Mouse (Mus musculus) layer of hippocampus, adult 9-10 months (tissue): ENCODE measurements at regions not wholly inside any gene's neighbourhood (a gene's known extent, or its start where the extent isn't known, plus 50 kb on each side); places are given as distances from the start of the nearest gene placed in this dataset.

Experiments used
- DNase-seq: peaks from one replicate; pipeline ENCODE4 v3.0.0; 2022; ENCODE audit warnings: low spot score

DNA sequence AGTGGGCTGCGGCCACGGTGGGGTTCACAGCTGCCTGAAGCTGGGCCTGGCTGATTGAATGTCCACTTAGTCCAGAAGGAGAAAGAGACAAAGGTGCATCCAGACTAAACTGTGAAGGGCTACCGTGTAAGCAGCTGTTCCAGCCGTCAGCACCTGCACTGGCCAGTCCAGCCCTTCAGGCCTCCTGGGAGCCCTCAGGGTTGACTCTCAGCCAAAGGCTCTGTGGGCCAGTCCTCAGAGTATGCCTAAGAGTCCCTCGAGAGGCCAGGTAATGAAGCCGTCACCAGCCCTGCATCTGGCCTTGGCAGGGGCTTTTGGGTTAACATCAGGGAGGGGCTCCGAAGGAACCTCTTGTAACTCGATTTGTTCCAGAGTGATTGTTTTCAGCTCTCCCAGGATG, 187.4 kb downstream of the Gpd2 start:
- no peak for DNase-seq

GRCm38 (mm10) chr2:57425439-57425838, 188.0 kb downstream of the Gpd2 start:
- no peak for DNase-seq

DNA sequence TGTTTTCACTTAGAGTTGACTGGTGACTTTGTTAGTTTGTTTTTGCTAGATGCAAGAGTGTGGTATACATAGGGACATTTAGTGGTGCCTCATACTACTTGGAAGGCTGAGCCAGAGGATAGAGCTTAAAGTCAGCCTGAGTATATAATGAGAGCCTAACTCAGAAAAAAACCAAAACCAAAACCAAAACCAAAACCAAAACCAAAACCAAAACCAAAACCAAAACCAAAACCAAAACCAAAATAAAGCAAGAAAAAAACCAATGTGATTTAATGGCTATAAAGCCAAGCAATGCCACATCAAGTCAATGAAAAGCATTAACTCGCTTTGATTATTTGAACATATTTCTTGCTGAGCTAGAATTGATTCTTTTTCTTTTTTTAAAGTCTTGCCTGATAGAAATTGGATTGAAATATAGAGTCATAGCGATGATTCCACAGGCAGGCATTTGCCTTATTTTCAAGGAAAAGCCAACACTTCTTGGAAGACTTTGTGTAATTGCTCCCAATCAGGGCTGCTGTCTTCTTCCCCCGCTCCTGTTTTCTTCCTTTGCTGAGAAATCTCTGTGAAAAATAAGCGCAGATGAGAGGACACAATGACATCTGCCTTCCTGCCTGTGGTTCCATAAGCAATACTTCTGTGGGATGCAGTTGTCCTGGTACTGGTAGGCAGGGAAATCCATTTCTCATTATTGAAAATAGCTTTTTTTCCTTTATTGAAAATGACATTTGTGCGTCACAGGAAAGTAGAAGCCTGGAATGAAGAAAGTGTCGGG, 213.7 kb downstream of the Gpd2 start:
- peak; percentile 30 for DNase-seq

DNA sequence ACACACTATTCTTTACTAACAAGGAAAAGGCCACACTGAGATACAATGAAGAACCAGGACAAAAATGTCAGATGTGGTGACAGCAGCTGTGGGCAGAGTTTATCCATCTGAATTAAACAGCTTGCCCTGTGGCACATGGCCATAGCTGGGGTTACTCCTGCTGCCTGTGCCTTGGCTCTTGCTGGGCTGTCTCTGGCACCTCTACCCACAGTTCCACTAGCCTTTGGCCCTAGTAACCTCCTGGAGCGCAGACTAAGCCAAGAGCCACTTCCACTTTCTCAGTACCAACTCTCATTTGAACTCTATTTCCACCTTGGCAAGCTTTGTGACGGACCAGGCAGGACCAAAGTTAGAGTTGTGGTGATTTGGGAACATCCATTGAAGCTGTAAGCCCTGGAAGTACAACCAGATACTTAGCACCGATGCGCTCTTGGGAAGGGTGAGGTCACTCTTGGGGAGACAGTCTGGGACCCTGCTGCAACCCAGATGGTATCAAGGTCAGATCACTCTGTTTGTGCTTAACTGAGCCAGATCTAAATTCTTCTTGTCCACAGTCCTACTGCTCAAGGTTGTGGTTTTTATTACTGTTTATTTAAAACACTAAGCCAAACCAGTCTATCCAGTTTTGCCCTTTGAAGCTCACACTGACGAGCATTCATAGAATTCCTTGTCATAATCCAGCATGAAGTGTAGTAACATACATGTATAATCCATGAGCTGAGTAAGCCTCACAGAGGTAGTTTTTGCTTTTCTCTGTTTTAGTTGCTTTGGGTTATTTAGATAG, 216.7 kb downstream of the Gpd2 start:
- DNase-seq: no peak

DNA sequence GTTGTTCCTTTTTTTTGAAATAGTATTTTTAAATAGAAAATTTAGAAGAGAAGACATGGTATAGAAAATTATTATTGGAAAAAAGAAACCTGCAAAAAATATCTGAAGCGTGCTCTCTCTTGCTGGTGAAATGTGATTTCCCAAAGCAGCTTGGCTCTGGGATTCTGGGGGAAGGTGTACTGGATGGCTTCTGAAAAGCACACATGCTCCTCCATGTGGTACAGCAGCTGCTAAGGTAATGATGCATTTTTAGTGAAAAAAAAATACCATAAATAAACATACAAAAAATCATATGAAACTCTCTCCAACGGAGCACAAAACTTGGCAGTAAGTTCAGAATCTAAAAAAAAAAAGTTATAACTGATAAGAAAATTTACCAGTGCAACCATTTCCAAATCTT, 222.5 kb downstream of the Gpd2 start:
- DNase-seq: peak; percentile 38

GRCm38 (mm10) chr2:57473873-57474272, 236.4 kb downstream of the Gpd2 start:
- DNase-seq: no peak

GRCm38 (mm10) chr2:57492116-57492515, 254.7 kb downstream of the Gpd2 start:
- DNase-seq: no peak

DNA sequence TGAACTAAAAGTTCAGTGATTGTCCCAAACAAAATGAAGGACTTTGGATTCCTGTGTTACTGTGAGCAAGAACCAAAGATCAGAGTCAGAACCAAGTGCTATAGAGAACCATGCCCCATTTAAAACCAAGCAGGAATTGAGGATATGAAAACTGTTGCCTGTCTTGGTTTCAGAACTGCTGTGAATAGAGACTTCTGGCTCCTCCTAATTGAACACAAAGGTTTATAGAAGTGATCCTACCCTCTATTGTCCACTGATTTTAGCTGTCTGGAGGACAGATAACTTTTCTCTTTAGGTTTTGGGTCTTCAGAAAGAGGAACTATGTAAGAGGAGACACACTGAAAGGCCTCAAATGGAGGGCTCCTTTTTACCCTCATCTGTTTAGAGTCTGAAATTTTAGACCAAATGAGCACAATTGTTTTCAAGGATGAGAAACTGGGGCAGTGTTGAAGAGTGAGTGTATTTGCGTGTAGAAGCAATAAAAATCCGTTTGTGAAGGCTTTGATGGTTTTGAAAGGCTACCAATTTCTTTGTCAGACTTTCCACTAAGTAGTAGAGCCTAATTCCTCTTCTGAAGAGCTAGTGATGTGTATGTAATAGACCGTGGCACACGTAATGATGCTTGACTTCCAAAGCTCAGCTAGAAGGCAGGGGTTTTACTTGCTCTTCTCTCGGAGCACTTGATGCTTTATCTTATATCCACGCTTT, 255.6 kb downstream of the Gpd2 start:
- DNase-seq: no peak

DNA sequence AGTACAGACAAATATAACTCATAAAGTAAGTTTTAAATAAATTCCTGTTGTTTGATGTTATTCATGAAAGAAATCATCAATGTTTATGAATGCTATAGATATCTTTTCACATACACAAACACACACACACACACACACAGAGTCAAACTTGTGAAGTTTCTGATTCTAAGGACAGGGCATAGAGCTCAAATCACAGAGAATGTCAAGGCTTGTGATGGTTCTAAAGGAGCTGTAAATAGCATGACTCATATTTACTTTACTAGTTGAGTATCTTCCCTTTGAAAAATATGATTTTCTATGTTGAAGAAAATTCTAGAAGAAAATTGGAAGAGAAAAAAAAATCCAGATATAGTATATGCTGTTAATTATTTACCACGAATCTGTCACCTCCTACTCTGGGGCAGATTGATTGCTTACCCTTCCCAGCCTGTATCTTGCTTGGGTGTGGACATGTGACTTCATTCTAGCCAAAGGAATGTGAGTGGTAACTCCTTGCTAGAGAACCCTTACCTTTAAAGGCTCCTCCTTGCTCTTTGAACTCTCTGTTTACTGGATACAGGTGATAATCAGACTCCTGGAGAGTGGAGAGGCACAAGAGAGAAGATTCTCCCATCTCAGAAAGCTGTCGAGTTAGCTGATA, 259.0 kb downstream of the Gpd2 start:
- DNase-seq: no peak

- DNase-seq: no peak
These were observed 260.5 kb downstream of the Gpd2 start for GRCm38 (mm10) chr2:57497933-57498332.

- no peak for DNase-seq
These were observed 267.2 kb downstream of the Gpd2 start for GRCm38 (mm10) chr2:57504678-57505077.

DNA sequence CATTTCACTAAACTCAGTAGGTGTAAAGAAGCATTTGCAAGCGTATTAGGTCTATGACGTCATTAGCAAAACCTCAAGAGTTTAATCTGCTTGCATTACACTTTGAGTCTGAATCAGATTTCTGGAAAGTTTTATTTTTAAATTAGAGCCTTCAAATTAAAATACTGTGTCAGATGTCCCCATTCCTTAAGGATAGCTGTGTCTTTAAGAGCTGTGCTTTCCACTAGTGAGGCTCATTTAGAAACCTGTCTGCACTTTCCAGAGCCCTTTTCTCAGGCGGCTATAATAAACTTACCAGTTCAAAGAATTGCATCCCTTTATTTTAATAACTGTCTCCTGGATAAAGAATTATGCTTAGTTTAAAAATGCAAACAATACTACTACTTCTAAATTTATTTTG, 285.0 kb downstream of the Gpd2 start:
- no peak for DNase-seq

DNA sequence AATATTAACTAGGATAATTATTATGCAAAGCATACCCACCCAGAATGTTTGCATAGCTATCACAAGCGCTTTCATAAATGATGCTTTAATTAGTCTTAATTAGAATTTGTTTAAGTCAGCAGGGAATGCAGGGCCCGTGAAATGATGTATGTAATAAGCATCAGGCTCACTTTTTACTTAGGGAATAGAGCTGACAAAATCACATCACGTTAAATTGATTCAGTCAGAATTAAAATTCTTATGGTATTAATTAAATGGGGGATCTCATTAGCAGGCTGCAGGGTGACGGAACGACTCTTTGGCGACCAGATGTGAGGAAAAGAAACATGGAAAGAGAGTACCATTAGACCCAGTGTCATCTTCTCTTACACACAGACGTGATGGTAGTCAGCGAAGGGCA, 285.5 kb downstream of the Gpd2 start:
- DNase-seq: no peak

DNA sequence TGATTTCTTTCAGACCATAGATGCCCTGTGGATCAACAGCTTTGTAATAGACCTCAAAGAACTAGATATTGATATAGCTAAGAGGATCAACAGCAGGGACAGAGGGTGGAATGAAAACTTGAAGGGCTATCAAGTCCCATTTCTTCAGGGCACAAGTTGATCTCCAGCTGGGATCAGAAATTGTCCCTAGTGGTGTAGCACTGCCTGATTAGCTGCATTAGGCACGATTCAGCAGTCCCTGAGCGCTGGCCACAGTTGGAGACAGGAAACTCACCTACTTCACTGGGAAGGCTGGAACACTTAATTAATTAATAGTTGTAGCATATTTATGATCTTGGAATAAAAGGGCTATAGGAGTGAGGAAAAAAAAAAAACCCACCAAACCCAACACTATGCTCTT, 290.5 kb downstream of the Gpd2 start:
- DNase-seq: no peak

- no peak for DNase-seq
These were observed 302.4 kb downstream of the Gpd2 start for GRCm38 (mm10) chr2:57539842-57540241.

GRCm38 (mm10) chr2:57565258-57565657, 327.8 kb downstream of the Gpd2 start:
- DNase-seq: peak; percentile 39

- no peak for DNase-seq
These were observed 328.7 kb downstream of the Gpd2 start for GRCm38 (mm10) chr2:57566103-57566502.

DNA sequence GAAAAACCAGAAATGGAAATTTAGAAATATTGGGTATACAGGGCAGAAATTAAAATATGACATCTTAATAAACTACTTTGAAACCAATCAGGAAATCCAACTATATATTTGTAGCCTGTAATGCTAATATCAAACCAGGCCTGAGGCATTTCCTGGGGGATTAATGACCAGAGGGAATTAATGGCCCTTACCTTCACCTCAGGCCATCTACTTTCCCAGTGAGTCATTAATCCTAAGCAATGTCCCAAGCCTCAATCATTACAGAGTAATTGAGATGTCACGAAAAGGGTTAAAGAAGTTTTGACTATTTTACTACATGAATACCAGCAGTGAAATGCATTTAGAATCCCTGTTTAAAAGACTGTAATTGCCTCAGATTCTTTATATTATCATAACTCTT, 329.7 kb downstream of the Gpd2 start:
- DNase-seq: no peak

DNA sequence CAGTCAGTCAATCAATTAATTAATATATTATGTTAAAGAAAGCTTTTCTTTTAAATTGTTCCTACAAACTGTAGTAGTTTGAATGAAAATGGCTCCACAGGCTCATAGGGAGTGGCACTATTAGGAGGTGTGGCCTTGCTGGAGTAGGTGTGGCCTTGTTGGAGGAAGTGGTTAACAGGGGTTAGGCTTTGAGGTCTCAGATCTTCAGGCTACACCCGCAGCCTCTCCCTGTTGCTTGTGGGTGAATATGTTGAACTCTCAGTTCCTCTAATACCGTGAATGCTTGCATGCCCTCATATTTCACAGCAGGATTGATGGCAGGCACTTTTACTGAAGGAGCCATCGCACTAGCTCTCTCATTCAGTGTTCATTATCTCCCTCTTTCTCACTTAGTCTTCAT, 349.6 kb downstream of the Gpd2 start:
- no peak for DNase-seq

DNA sequence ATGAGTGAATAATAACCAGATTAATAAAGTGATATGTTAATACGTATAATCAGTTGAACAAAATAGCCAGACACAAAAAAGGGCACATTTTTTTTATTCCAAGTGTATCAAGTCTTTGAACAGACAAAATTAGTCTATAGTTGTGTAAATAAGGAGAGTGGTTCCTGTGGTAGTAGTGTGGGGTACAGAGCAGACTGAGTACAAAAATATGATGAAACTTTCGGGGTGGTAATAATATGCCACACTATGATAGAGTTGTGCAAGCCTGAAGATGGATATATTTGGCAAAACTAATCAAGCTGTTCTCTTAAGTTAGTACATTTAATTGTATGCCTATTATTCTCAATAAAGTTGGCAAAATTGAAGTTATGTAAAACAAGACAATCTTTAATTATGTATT, 356.1 kb downstream of the Gpd2 start:
- DNase-seq: no peak

- DNase-seq: no peak
These were observed 360.4 kb downstream of the Gpd2 start for GRCm38 (mm10) chr2:57597694-57598358.

- no peak for DNase-seq
These were observed 374.2 kb downstream of the Gpd2 start for GRCm38 (mm10) chr2:57611599-57611998.
